Comparison of ENCODE assay signal across 9 mouse cellular contexts in genomic region chrX:101448886-101449475, GRCm38 (mm10). TPM values are rescaled to one million over a fixed set of nuclear protein-coding genes. Genes with fewer than 3 reads are reported as not detected.
DNase-seq lines count a peak whose midpoint lies in the region; ATAC-seq and TF ChIP-seq lines count a peak whose summit lies in the region.
"Had no signal": no experiment of that assay in that cellular context is flagged by ENCODE, and none has a peak within 500 bp of the region (broad histone marks: within the 10 kb centered on the region; RNA-seq: fewer than 3 reads in every experiment).

TSS of gene Itgb1bp2 (plus strand) at chrX:101449088.

- WGBS in heart, embryonic 14.5 days, result 47% methylated on average over 4 of the region's 4 CpGs
- 84% methylated on average over 4 of the region's 4 CpGs for WGBS in limb, embryonic 13.5 days

- no peak for TF ChIP-seq EP300 in MEL (IDR thresholded peaks at IDR 0.05; ENCODE audit: low read depth in 1 of 2, low read length in 2 of 2)

- no peaks in the 10 kb centered on the region for H3K27me3 ChIP-seq in MEL (ENCODE audit: control insufficient read depth in 1 of 2, insufficient read depth in 2 of 2, low read length in 2 of 2)
- no peaks in the 10 kb centered on the region for H3K27me3 ChIP-seq in heart, embryonic 14.5 days (ENCODE audit: control insufficient read depth, insufficient read depth, low read length)
- H3K27me3 ChIP-seq in limb, embryonic 13.5 days, result peaks cover 4% of the 10 kb centered on the region; the same call in 1 of the 2 replicates

- no peak within 1 kb of the TSS for H3K4me3 ChIP-seq in MEL (ENCODE audit: control insufficient read depth in 1 of 2, insufficient read depth in 1 of 2, low read depth in 2 of 2, low read length in 2 of 2)
- peak within 1 kb of the TSS; percentile 5 to 24; a peak in 3 of 4 replicates for H3K4me3 ChIP-seq in heart, embryonic 14.5 days (ENCODE audit: control insufficient read depth in 1 of 2, insufficient read depth in 1 of 2, low read depth in 1 of 2, low read length in 2 of 2)
- H3K4me3 ChIP-seq in limb, embryonic 13.5 days, result no peak within 1 kb of the TSS

- no peak for DNase-seq in MEL (ENCODE audit: low read depth, low spot score)
- peak in 1 of 2 experiments; percentile 26 for DNase-seq in gastrocnemius, adult 8-10 months (ENCODE audit: low spot score in 2 of 2)
- no peak for DNase-seq in ovary, postnatal 14 days (ENCODE audit: low spot score)
- no peak for DNase-seq in left cerebral cortex, adult 11 months (ENCODE audit: low spot score)
- no peak for DNase-seq in right cerebral cortex, adult 2 months (ENCODE audit: low spot score in 2 of 2)
- DNase-seq: adrenal gland, adult 8-10 months had no signal

- no peaks in the 10 kb centered on the region for H3K79me2 ChIP-seq in MEL (ENCODE audit: control insufficient read depth, insufficient read depth, low read length, poor library complexity)

- H3K4me2 ChIP-seq in heart, embryonic 14.5 days (ENCODE audit: low read length), result peak within 1 kb of the TSS; percentile 54
- no peak within 1 kb of the TSS for H3K4me2 ChIP-seq in limb, embryonic 13.5 days (replicated peaks)

- no peaks in the 10 kb centered on the region for H3K9me3 ChIP-seq in MEL (replicated peaks; ENCODE audit: insufficient read depth, low read length)
- H3K9me3 ChIP-seq in heart, embryonic 14.5 days (ENCODE audit: control insufficient read depth, low read length), result no peaks in the 10 kb centered on the region
- H3K9me3 ChIP-seq in limb, embryonic 13.5 days, result no peaks in the 10 kb centered on the region

- peak; percentile 54; the same call in 1 of the 2 replicates for ATAC-seq in heart, embryonic 14.5 days (ENCODE audit: insufficient number of reproducible peaks, insufficient read depth, low FRiP score, low read depth)
- ATAC-seq in limb, embryonic 13.5 days (ENCODE audit: low FRiP score, low read depth), result no peak

- H3K9ac ChIP-seq in MEL (ENCODE audit: control insufficient read depth, low read depth, low read length, poor library complexity, severe bottlenecking), result no peak within 1 kb of the TSS
- peak within 1 kb of the TSS; percentile 64 for H3K9ac ChIP-seq in heart, embryonic 14.5 days (ENCODE audit: low read length)
- no peak within 1 kb of the TSS for H3K9ac ChIP-seq in limb, embryonic 13.5 days

- no peak for TF ChIP-seq CTCF in MEL (IDR thresholded peaks at IDR 0.05 in 2 of 3, conservative IDR thresholded peaks at IDR 0.05 in 1 of 3; ENCODE audit: control insufficient read depth in 1 of 3, insufficient read depth in 1 of 3, low read depth in 2 of 3, low read length in 3 of 3, poor library complexity in 1 of 3, severe bottlenecking in 1 of 3)

- peaks cover 0 to 7% of the 10 kb centered on the region in 2 experiments; a peak in 2 of 4 replicates for H3K36me3 ChIP-seq in MEL (ENCODE audit: control insufficient read depth in 1 of 2, insufficient read depth in 2 of 2, low read length in 2 of 2)
- peaks cover 69% of the 10 kb centered on the region for H3K36me3 ChIP-seq in heart, embryonic 14.5 days (ENCODE audit: control insufficient read depth, insufficient read depth, low read length)
- H3K36me3 ChIP-seq in limb, embryonic 13.5 days, result peaks cover 70% of the 10 kb centered on the region

- TF ChIP-seq RAD21 in MEL (IDR thresholded peaks at IDR 0.05; ENCODE audit: low read depth, low read length), result no peak

- no peak within 1 kb of the TSS for H3K27ac ChIP-seq in MEL (ENCODE audit: control insufficient read depth, low read depth, low read length)
- peak within 1 kb of the TSS; percentile 71 to 83 for H3K27ac ChIP-seq in heart, embryonic 14.5 days (replicated peaks in 1 of 2; ENCODE audit: control insufficient read depth in 1 of 2, insufficient read depth in 1 of 2, low read depth in 2 of 2, low read length in 2 of 2)
- no peak within 1 kb of the TSS for H3K27ac ChIP-seq in limb, embryonic 13.5 days
- H3K27ac ChIP-seq: kidney, postnatal 0 days had no signal

- no peak for TF ChIP-seq POLR2A in MEL (IDR thresholded peaks at IDR 0.05; ENCODE audit: control insufficient read depth in 1 of 2, insufficient read depth in 1 of 2, low read depth in 1 of 2, low read length in 2 of 2, poor library complexity in 1 of 2)

- no peaks in the 10 kb centered on the region for H3K4me1 ChIP-seq in MEL (ENCODE audit: control insufficient read depth in 1 of 2, insufficient read depth in 2 of 2, low read length in 2 of 2)
- no peaks in the 10 kb centered on the region for H3K4me1 ChIP-seq in heart, embryonic 14.5 days (ENCODE audit: control insufficient read depth in 2 of 2, insufficient read depth in 2 of 2, low read length in 2 of 2)
- no peaks in the 10 kb centered on the region for H3K4me1 ChIP-seq in limb, embryonic 13.5 days

TF ChIP-seq in MEL, 35 proteins besides CTCF, POLR2A, EP300 and RAD21:
- TF ChIP-seq KAT2A (conservative IDR thresholded peaks at IDR 0.05; ENCODE audit: low read depth, low read length) (no peak), MYC (IDR thresholded peaks at IDR 0.05; ENCODE audit: low read depth, low read length) (no peak), POLR2AphosphoS5 (IDR thresholded peaks at IDR 0.05; ENCODE audit: borderline replicate concordance, low read depth, low read length) (no peak), MYB (IDR thresholded peaks at IDR 0.05; ENCODE audit: low read depth, low read length) (no peak), HCFC1 (IDR thresholded peaks at IDR 0.05; ENCODE audit: low read depth, low read length) (no peak), POLR2AphosphoS2 (IDR thresholded peaks at IDR 0.05; ENCODE audit: low read length) (peak; percentile 74)

RNA-seq across cellular contexts. Expression of gene Itgb1bp2, which starts in this region (rescaled TPM):
- total RNA-seq in MEL (2012; rRNA removed), result 0.49 and 0.62 TPM in 2 replicates
- polyA plus RNA-seq in MEL (2012; ENCODE audit: insufficient read depth in 1 of 2, insufficient read length in 2 of 2, low read depth in 1 of 2, low replicate concordance in 2 of 2, missing spikeins in 1 of 2), result under 1 TPM in 1 of 2 experiments, not detected in 1; 0.77 TPM
- total RNA-seq in gastrocnemius, adult 8-10 months (2022), result 100 to 1,000 TPM; 107 to 143 (median 129) TPM
- 84.4 and 93.9 TPM in 2 replicates for polyA plus RNA-seq in heart, embryonic 14.5 days (2014; fragmentation: Nextera tagmentation; extraction: Ambion mirVana)
- polyA plus RNA-seq in limb, embryonic 13.5 days (2015; fragmentation: Nextera tagmentation; extraction: Ambion mirVana), result 30.0 and 31.3 TPM in 2 replicates

Comparison
In these comparisons a context has a peak if more than half of its experiments do, and no peak if none do; other contexts are left out.
1. RNA of gene Itgb1bp2 (total RNA-seq): 107 to 143 TPM in gastrocnemius, adult 8-10 months; 0.49 to 0.62 TPM in MEL; every median in the first group is over 10 times any median in the second.
2. RNA of gene Itgb1bp2 (polyA plus RNA-seq): 84.4 to 93.9 TPM in heart, embryonic 14.5 days and 30.0 to 31.3 TPM in limb, embryonic 13.5 days; 0.77 TPM in MEL; every median in the first group is over 10 times any median in the second.
3. H3K27ac ChIP-seq: peak in heart, embryonic 14.5 days (2 of 2); none in MEL (single experiment) and limb, embryonic 13.5 days (single experiment).
4. H3K4me3 ChIP-seq: peak in heart, embryonic 14.5 days (2 of 2); none in MEL (0 of 2) and limb, embryonic 13.5 days (single experiment).